Mouse (Mus musculus) forebrain, embryonic 15.5 days (tissue): ENCODE results near the gene Ednrb. TPM values are rescaled to one million over a fixed set of nuclear protein-coding genes. Genes with fewer than 3 reads are reported as not detected.

ENCODE experiments used
- ATAC-seq: fragments of 200-750 bp; cut with Nextera tagmentation; replicated peaks from 2 replicates; pipeline ENCODE4 v1.8.0; 2017; ENCODE audit warnings: mild to moderate bottlenecking, moderate TSS enrichment, moderate library complexity
- H3K27ac ChIP-seq: fragments of 300-500 bp; sonication (generic); replicated peaks from 2 replicates; pipeline ENCODE4 v1.5.1; 2015; ENCODE audit warnings: mild to moderate bottlenecking, inconsistent platforms
- H3K27me3 ChIP-seq: fragments of 300-500 bp; sonication (generic); 2 replicates; pipeline ENCODE4 v1.6.1; 2015; ENCODE audit warnings: inconsistent platforms
- H3K36me3 ChIP-seq: fragments of 300-500 bp; sonication (generic); 2 replicates; pipeline ENCODE4 v1.6.1; 2015; ENCODE audit warnings: mild to moderate bottlenecking, inconsistent platforms
- H3K4me1 ChIP-seq: fragments of 300-500 bp; sonication (generic); 2 replicates; pipeline ENCODE4 v1.6.1; 2015; ENCODE audit warnings: inconsistent platforms
- H3K4me2 ChIP-seq: fragments of 300-500 bp; sonication (generic); replicated peaks from 2 replicates; pipeline ENCODE4 v1.6.1; 2015; ENCODE audit warnings: mild to moderate bottlenecking, inconsistent platforms
- H3K4me3 ChIP-seq: fragments of 300-500 bp; sonication (generic); 2 replicates; pipeline ENCODE4 v1.5.1; 2015; ENCODE audit warnings: mild to moderate bottlenecking, inconsistent platforms
- H3K9ac ChIP-seq: fragments of 300-500 bp; sonication (generic); replicated peaks from 2 replicates; pipeline ENCODE4 v1.6.1; 2015; ENCODE audit warnings: mild to moderate bottlenecking, inconsistent platforms
- H3K9me3 ChIP-seq: fragments of 300-500 bp; sonication (generic); 2 replicates; pipeline ENCODE4 v1.6.1; 2016; ENCODE audit warnings: inconsistent platforms
- whole genome bisulfite sequencing: fragments of 180-500 bp; shearing (Covaris S2); methylation state at CpG from one replicate; pipeline ENCODE4 v1.1.7; 2015; ENCODE audit warnings: mixed read lengths; 5-methylcytosine and 5-hydroxymethylcytosine counted together
- polyA plus RNA-seq: library from polyadenylated mRNA; unstranded; fragments of >200 nt; fragmentation: Nextera tagmentation; extraction: Ambion mirVana; gene quantifications from 2 replicates; pipeline ENCODE4 v1.2.1, GENCODE M21; 2015

Ednrb gene
- 48.9 and 61.8 TPM in 2 replicates for polyA plus RNA-seq

DNA sequence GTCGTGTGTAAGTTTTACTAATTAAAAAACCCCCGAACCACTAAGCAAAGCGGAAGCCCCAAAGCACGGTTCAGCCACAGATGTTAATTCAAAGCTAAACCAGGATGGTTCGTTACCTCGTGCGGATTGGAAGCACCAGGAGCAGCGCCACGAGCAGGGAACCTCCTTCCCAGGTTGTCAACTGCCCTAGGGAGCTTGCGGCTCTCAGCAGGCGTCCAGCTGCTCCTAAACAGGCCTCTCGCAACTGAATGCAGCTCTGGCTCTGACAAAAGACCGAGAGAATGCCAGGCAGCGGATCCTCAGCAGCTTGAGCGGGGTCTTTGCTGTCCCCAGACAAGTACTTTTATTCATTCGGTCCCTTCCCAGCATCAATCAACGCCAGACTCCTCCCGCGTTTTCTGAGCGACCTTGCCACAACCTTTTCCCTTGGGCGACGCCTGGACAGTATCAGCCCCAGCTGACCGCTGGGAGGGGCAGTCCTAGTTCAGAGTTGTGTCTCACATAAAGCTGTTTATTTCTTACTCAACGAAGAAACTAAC lies at the start of gene Ednrb:
Gene Ednrb, minus strand, starts transcription at position 392 of the 539 bp plus-strand sequence.
- no peaks in the 10 kb centered on the region for H3K36me3 ChIP-seq

DNA sequence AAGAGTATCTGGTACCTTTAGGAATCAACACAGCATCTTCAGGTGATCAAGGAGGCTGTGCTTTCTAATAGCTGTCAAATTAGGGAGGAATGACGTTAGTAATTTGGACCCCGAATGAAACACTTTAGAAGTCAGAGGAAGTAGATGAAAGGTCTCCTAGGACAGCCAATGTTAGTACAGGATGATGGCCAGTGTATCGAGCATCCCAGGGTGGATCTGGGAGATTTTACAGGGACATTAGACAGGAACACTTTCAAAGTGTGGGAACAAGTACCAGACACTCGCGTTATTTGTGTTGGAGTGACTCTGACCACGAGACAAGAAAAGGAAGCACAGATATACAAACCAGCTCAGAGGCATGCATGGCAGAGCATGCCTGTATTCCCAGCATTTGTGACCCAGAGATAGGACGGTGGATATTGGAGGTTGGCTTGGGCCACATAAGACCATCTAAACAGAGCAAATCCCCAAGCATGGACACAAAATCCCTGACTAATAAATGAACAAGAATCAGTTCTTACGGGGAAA lies 48.3 kb upstream of the Ednrb start:
- no peak overlapping the region for H3K27ac ChIP-seq
- no peak overlapping the region for H3K4me3 ChIP-seq
- H3K27me3 ChIP-seq, result no peaks in the 10 kb centered on the region
- WGBS, result 88% methylated on average over 8 of the region's 8 CpGs
- no peaks in the 10 kb centered on the region for H3K4me1 ChIP-seq
- H3K9me3 ChIP-seq, result no peaks in the 10 kb centered on the region
- H3K36me3 ChIP-seq, result no peaks in the 10 kb centered on the region
- H3K9ac ChIP-seq, result no peak overlapping the region
- H3K4me2 ChIP-seq, result no peak overlapping the region
- ATAC-seq, result no peak

More for the DNA sequence above, at the start of gene Ednrb:
- Histone ChIP-seq H3K27ac (peak within 1 kb of the TSS; percentile 59), H3K27me3 (no peaks in the 10 kb centered on the region), H3K9me3 (no peaks in the 10 kb centered on the region), H3K4me3 (peak within 1 kb of the TSS; percentile 55), H3K9ac (peak within 1 kb of the TSS; percentile 51), H3K4me2 (peak within 1 kb of the TSS; percentile 98), H3K4me1 (peaks cover 18% of the 10 kb centered on the region)
- WGBS, result under 1% methylated on average over 24 of the region's 24 CpGs
- peak; percentile 72 for ATAC-seq

DNA sequence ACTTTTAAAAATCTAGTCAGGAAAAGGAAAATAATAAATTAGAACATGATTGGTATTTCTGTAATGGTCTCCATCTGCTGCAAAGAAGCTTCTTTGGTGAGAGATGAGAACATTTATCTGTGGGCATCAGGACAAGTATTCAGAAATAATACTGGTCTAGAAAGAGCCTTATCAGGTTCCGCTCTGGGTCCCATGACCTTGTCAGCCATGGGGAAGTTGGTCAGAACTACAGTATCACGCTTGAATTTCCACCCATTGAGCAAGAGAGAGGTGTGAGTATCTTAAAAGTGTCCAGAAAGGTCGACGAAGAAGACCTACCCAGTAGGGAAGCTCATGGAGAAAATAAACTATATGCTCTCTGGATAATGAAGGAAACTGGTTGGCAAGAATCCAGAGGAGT lies 46.6 kb upstream of the Ednrb start:
- WGBS, result 86% methylated on average over 4 of the region's 4 CpGs
- Histone ChIP-seq H3K4me1 (no peaks in the 10 kb centered on the region), H3K27me3 (no peaks in the 10 kb centered on the region), H3K36me3 (no peaks in the 10 kb centered on the region), H3K4me2 (no peak overlapping the region), H3K4me3 (no peak overlapping the region), H3K27ac (no peak overlapping the region), H3K9me3 (no peaks in the 10 kb centered on the region), H3K9ac (no peak overlapping the region)
- ATAC-seq, result no peak

DNA sequence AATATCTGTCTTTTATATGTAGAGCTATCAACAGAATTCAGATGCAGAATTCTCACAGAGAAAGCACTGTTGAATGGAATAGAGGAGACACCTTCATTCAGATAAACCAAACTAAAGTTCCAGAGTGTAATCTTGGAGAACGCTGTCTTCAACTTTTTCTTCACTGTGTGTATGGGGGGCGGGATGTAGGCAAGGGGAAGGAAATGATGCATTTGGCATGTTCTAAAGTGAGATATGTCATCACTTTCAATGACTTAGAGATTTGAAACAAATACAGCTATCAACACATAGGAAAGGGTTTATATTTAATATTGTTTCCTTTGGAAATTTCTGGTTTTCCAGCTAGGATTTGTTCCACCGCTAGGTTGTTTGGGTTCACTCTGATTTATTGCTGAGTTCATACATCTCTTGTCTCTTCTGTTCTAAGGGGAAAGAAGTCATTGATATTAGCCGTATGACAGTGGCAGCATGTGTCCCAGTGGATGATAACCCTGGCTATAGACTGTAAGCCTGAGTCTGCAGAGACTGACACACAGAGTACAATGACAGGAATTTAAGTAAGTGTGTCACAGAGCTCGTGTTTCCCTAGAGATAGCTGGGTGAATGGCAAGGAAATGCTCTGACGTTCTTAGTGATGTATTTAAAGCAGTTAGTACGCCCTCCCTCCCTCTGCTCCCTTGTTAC lies 40.8 kb upstream of the Ednrb start:
- no peak overlapping the region for H3K4me2 ChIP-seq
- H3K27ac ChIP-seq, result no peak overlapping the region
- no peak overlapping the region for H3K4me3 ChIP-seq
- H3K27me3 ChIP-seq, result no peaks in the 10 kb centered on the region
- no peaks in the 10 kb centered on the region for H3K9me3 ChIP-seq
- no peak overlapping the region for H3K9ac ChIP-seq
- no peak for ATAC-seq
- no peaks in the 10 kb centered on the region for H3K36me3 ChIP-seq
- 78% methylated on average over 7 of the region's 7 CpGs for WGBS
- no peaks in the 10 kb centered on the region for H3K4me1 ChIP-seq

DNA sequence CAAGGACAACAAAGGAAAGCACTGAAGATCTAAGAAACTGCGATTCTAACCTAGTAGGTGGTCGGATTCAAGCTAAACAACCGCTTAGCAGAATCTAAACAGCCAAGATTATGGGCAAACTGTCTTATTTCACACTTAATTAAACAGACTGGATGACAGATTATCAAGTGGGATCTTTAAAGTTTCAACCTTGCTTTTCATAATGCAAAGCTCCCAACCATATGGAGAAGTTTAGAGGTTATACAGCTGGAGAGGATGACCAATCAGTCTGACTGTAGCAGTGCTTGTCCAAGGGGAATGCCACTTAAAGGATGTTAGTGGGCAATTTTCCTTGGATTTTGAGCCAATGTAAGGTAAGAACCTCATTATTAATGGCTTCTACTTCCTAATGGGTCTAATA lies 38.7 kb upstream of the Ednrb start:
- Histone ChIP-seq H3K36me3 (no peaks in the 10 kb centered on the region), H3K4me1 (no peaks in the 10 kb centered on the region)
- no peak for ATAC-seq

DNA sequence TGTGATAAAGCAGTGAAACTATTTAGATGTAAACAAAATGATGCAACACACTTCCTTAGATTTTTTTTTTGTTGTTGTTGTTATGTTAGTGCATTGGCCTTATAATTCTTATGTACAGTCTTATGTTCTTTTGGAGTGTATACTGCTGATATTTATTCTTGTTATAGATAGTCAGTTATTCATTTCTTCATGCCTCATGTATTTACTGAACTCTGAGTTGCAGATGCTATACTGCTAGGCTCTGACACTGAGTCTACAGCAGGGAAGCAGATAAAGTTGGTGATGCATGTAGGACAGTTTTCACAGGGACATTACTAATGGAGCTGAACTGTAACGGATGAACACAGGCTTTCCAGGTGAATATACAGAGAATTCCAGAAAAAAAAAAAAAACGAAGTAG lies 32.9 kb upstream of the Ednrb start:
- Histone ChIP-seq H3K4me3 (no peak overlapping the region), H3K27me3 (no peaks in the 10 kb centered on the region), H3K36me3 (no peaks in the 10 kb centered on the region), H3K4me2 (no peak overlapping the region), H3K4me1 (no peaks in the 10 kb centered on the region), H3K9me3 (no peaks in the 10 kb centered on the region), H3K27ac (no peak overlapping the region), H3K9ac (no peak overlapping the region)
- WGBS, result 92% methylated on average over 2 of the region's 2 CpGs
- ATAC-seq, result no peak

More for the DNA sequence above, 38.7 kb upstream of the Ednrb start:
- H3K4me2 ChIP-seq, result no peak overlapping the region
- no peak overlapping the region for H3K9ac ChIP-seq
- no peaks in the 10 kb centered on the region for H3K27me3 ChIP-seq
- no peak overlapping the region for H3K4me3 ChIP-seq
- no peaks in the 10 kb centered on the region for H3K9me3 ChIP-seq
- H3K27ac ChIP-seq, result no peak overlapping the region
- 88% methylated on average over 3 of the region's 3 CpGs for WGBS

DNA sequence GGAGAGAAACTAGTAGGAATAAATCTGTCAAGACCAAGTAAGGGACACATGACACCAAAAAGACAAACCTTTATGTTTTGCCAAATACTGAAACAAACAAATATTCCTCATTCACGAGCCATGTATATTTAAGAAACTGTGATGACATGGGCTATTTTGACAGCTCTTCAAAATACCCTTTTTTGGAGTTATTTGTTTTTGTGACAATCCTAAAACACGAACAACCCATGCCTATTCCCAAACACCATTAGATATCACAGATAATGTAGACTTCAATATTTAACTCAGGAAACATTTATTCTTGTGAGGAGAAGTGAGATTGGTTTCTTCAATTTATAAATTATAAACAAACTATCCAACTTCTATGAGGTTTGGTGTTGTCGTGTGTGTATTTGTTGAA lies 32.4 kb upstream of the Ednrb start:
- WGBS, result 90% methylated on average over 3 of the region's 3 CpGs
- H3K27ac ChIP-seq, result no peak overlapping the region
- no peak overlapping the region for H3K4me2 ChIP-seq

DNA sequence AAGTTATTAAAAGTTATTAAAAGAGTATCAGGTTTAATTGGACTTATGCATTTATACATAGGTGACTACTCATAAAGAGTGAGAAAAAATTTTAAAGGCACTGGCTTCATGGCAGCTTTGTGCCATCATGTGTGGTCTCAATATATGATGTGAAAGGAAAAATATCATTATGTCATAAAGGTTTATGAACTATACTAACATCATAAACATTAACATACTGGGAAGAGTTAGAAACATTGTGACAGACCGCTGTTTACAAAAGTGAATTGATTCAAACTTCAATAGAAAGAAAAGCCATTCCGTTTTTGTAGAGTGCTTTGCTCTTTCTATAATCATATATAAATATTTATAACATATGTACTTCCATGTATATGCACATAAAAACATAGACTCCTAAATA lies 22.4 kb upstream of the Ednrb start:
- WGBS, result 89% methylated on average over 2 of the region's 2 CpGs
- Histone ChIP-seq H3K9me3 (no peaks in the 10 kb centered on the region), H3K27me3 (no peaks in the 10 kb centered on the region), H3K4me2 (no peak overlapping the region), H3K36me3 (no peaks in the 10 kb centered on the region), H3K4me3 (no peak overlapping the region), H3K27ac (no peak overlapping the region), H3K9ac (no peak overlapping the region), H3K4me1 (no peaks in the 10 kb centered on the region)
- ATAC-seq, result no peak

More for the DNA sequence above, 32.4 kb upstream of the Ednrb start:
- Histone ChIP-seq H3K36me3 (no peaks in the 10 kb centered on the region), H3K27me3 (no peaks in the 10 kb centered on the region), H3K9me3 (no peaks in the 10 kb centered on the region), H3K4me1 (no peaks in the 10 kb centered on the region), H3K9ac (no peak overlapping the region), H3K4me3 (no peak overlapping the region)
- no peak for ATAC-seq

DNA sequence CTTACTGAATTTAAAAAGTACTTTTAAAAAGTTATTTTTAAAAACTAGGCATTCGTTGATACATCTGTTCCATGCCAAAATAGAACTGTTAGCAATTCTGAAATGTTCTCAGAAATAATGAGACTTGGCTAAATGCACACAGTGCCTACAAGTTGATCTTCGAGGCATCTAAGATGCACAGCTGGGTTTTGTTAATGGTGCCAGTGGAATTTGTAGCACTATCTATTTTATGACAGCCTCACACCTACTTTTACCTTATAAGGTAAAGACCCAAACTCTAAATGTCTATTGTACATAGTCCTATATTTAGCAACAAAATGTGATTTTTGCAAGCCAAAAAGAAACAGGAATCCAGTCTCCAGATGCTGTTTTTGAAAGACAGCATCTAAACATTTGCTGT lies 21.0 kb upstream of the Ednrb start:
- no peaks in the 10 kb centered on the region for H3K9me3 ChIP-seq
- H3K4me2 ChIP-seq, result no peak overlapping the region
- H3K9ac ChIP-seq, result no peak overlapping the region
- no peaks in the 10 kb centered on the region for H3K36me3 ChIP-seq
- H3K27me3 ChIP-seq, result no peaks in the 10 kb centered on the region
- no peaks in the 10 kb centered on the region for H3K4me1 ChIP-seq
- no peak for ATAC-seq
- no peak overlapping the region for H3K4me3 ChIP-seq
- WGBS, result 77% methylated on average over 2 of the region's 2 CpGs
- H3K27ac ChIP-seq, result no peak overlapping the region

DNA sequence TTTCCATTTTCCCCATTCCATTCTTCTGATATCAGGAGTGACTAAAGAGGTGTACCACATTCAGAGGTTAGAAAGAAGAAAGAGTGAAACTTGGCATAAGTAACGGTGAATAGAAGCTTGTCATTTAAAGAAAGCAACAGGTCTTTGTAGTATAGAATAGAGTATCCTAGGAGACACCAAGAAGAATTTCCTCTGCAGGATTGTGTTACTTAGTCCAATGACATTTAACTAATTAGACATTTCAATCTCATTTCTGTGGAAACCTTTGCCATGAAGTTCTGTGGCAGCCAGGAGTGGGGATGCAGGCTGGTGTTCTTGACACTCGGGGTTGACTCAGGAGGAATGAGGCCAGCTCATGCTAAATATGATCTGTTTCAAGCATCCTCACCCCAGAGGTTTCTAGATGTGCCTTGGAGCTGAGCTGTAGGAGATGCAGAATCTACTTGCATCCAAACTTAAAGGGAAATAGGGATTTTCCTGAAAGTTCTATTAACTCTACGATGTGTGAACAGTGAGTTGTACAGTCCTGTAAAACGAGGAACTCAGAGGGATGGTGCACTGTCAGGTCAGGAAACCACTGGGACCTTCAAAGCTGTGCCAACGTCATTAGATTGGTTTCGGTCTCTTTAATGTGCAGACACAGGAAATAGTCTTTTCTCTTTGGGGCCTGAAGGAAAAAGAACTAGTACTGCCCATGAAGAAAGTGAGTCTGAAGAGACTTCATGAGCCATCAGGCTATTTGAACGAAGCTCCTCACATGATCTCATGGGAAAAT lies 6.1 kb upstream of the Ednrb start:
- no peaks in the 10 kb centered on the region for H3K27me3 ChIP-seq
- H3K4me1 ChIP-seq, result no peaks in the 10 kb centered on the region
- WGBS, result 57% methylated on average over 7 of the region's 7 CpGs
- no peak overlapping the region for H3K9ac ChIP-seq
- no peak overlapping the region for H3K4me2 ChIP-seq
- H3K27ac ChIP-seq, result no peak overlapping the region
- no peaks in the 10 kb centered on the region for H3K36me3 ChIP-seq
- H3K9me3 ChIP-seq, result no peaks in the 10 kb centered on the region
- peak; percentile 51; the same call in 1 of the 2 replicates for ATAC-seq
- no peak overlapping the region for H3K4me3 ChIP-seq

DNA sequence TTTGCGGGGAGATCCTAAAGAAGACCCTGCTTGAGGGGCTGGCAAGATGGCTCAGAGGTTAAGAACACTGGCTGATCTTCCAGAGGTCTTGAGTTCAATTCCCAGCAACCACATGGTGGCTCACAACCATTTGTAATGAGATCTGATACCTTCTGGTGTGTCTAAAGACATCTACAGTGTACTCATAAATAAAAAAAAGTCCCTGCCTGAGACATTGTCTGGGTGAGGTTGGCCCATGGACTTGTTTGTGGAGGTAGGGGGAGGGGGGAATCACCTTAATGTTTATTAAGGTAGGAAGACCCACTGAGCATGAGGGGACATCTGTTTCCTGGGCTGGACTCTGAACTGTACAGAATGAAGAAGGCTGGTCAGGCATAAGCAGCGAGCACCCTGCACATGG lies 1.5 kb upstream of the Ednrb start:
- no peaks in the 10 kb centered on the region for H3K9me3 ChIP-seq
- no peak for ATAC-seq
- no peaks in the 10 kb centered on the region for H3K36me3 ChIP-seq
- H3K27me3 ChIP-seq, result no peaks in the 10 kb centered on the region
- WGBS, result 96% methylated on average over 2 of the region's 2 CpGs
- H3K4me1 ChIP-seq, result peaks cover 18% of the 10 kb centered on the region
- H3K4me2 ChIP-seq, result no peak overlapping the region
- H3K27ac ChIP-seq, result no peak overlapping the region
- no peak overlapping the region for H3K9ac ChIP-seq
- H3K4me3 ChIP-seq, result no peak overlapping the region

DNA sequence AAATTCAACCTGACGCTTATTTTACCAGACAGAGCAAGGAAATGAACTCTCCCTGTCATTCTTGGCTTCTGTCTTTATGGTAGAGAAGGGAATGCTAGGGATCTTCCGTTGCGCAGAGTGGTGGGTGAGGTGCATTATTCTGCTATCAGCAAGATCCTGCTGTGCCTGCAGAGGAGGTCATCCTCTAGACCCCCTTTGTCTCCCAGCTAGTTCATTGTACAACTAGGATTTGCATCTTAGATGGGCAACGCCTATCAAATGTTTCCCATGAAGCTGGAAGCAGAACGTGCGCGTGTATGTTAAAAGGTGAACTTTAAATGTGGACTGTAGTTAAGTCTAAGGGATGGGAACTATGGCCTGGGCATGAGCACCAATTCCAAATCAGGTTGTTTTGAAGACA lies 742 bp upstream of the Ednrb start:
- Histone ChIP-seq H3K27ac (no peak overlapping the region), H3K9ac (no peak overlapping the region), H3K4me2 (no peak overlapping the region), H3K4me1 (peaks cover 18% of the 10 kb centered on the region), H3K4me3 (no peak overlapping the region), H3K9me3 (no peaks in the 10 kb centered on the region), H3K27me3 (no peaks in the 10 kb centered on the region), H3K36me3 (no peaks in the 10 kb centered on the region)
- ATAC-seq, result no peak
- WGBS, result 58% methylated on average over 7 of the region's 7 CpGs
